Mouse (Mus musculus): ENCODE measurements around the gene Wdr4. TPM values are rescaled to one million over a fixed set of nuclear protein-coding genes. Genes with fewer than 3 reads are reported as not detected.
A peak's percentile ranks its signal among the peaks of the same experiment; 100 is the strongest.

Gene Wdr4
- polyA plus RNA-seq, 1 experiment from 2014 or later: 45.3 TPM

- Histone ChIP-seq H3K4me3 (replicated peaks) (no peak overlapping the region), H3K27ac (no peak overlapping the region), H3K9me3 (no peaks in the 10 kb centered on the region), H3K27me3 (replicated peaks) (no peaks in the 10 kb centered on the region), H3K9ac (no peak overlapping the region), H3K4me2 (replicated peaks) (no peak overlapping the region), H3K36me3 (peaks cover 63% of the 10 kb centered on the region), H3K4me1 (replicated peaks) (no peaks in the 10 kb centered on the region)
- ATAC-seq: no peak
- WGBS: 82% methylated on average over 5 of the region's 5 CpGs
These were observed 14.8 kb downstream of the Wdr4 start for GRCm38 (mm10) chr17:31505013-31505412.

- 80% methylated on average over 2 of the region's 2 CpGs for WGBS
- Histone ChIP-seq H3K9me3 (no peaks in the 10 kb centered on the region), H3K4me2 (replicated peaks) (no peak overlapping the region), H3K4me1 (replicated peaks) (no peaks in the 10 kb centered on the region), H3K9ac (no peak overlapping the region), H3K4me3 (replicated peaks) (no peak overlapping the region), H3K27me3 (replicated peaks) (no peaks in the 10 kb centered on the region), H3K36me3 (peaks cover 59% of the 10 kb centered on the region), H3K27ac (no peak overlapping the region)
- no peak for ATAC-seq
These were observed 15.8 kb downstream of the Wdr4 start for GRCm38 (mm10) chr17:31503936-31504335.

- no peaks in the 10 kb centered on the region for H3K4me1 ChIP-seq (replicated peaks)
- H3K36me3 ChIP-seq: peaks cover 61% of the 10 kb centered on the region
- no peak overlapping the region for H3K4me3 ChIP-seq (replicated peaks)
- no peaks in the 10 kb centered on the region for H3K27me3 ChIP-seq (replicated peaks)
- no peak overlapping the region for H3K27ac ChIP-seq
- H3K9ac ChIP-seq: no peak overlapping the region
- 92% methylated on average over 12 of the region's 12 CpGs for WGBS
- no peak for ATAC-seq
- H3K4me2 ChIP-seq (replicated peaks): no peak overlapping the region
- H3K9me3 ChIP-seq: no peaks in the 10 kb centered on the region
These were observed 16.4 kb downstream of the Wdr4 start for GRCm38 (mm10) chr17:31503337-31503736.

GRCm38 (mm10) chr17:31502261-31502927 lies 17.4 kb downstream of the Wdr4 start:
- H3K9me3 ChIP-seq: no peaks in the 10 kb centered on the region
- no peak overlapping the region for H3K4me3 ChIP-seq (replicated peaks)
- no peak overlapping the region for H3K27ac ChIP-seq
- H3K4me1 ChIP-seq (replicated peaks): no peaks in the 10 kb centered on the region
- WGBS: 86% methylated on average over 12 of the region's 12 CpGs
- peaks cover 64% of the 10 kb centered on the region for H3K36me3 ChIP-seq
- no peak overlapping the region for H3K4me2 ChIP-seq (replicated peaks)
- no peak for ATAC-seq
- H3K9ac ChIP-seq: no peak overlapping the region
- no peaks in the 10 kb centered on the region for H3K27me3 ChIP-seq (replicated peaks)

GRCm38 (mm10) chr17:31500908-31501307 lies 18.9 kb downstream of the Wdr4 start:
- Histone ChIP-seq H3K4me3 (replicated peaks) (no peak overlapping the region), H3K27me3 (replicated peaks) (no peaks in the 10 kb centered on the region), H3K4me1 (replicated peaks) (no peaks in the 10 kb centered on the region), H3K9me3 (no peaks in the 10 kb centered on the region), H3K4me2 (replicated peaks) (no peak overlapping the region), H3K36me3 (peaks cover 66% of the 10 kb centered on the region), H3K9ac (no peak overlapping the region), H3K27ac (no peak overlapping the region)
- WGBS: 85% methylated on average over 3 of the region's 3 CpGs
- ATAC-seq: no peak

GRCm38 (mm10) chr17:31500416-31500815 lies 19.4 kb downstream of the Wdr4 start:
- H3K4me1 ChIP-seq (replicated peaks): no peaks in the 10 kb centered on the region
- H3K4me3 ChIP-seq (replicated peaks): no peak overlapping the region
- ATAC-seq: no peak
- H3K9me3 ChIP-seq: no peaks in the 10 kb centered on the region
- no peak overlapping the region for H3K27ac ChIP-seq
- no peaks in the 10 kb centered on the region for H3K27me3 ChIP-seq (replicated peaks)
- H3K4me2 ChIP-seq (replicated peaks): no peak overlapping the region
- WGBS: 92% methylated on average over 8 of the region's 8 CpGs
- H3K36me3 ChIP-seq: peaks cover 63% of the 10 kb centered on the region
- H3K9ac ChIP-seq: no peak overlapping the region

GRCm38 (mm10) chr17:31499725-31500124 lies 20.1 kb downstream of the Wdr4 start:
- H3K4me1 ChIP-seq (replicated peaks): no peaks in the 10 kb centered on the region
- H3K9me3 ChIP-seq: no peaks in the 10 kb centered on the region
- H3K27ac ChIP-seq: no peak overlapping the region
- no peak overlapping the region for H3K9ac ChIP-seq
- H3K4me2 ChIP-seq (replicated peaks): no peak overlapping the region
- no peak overlapping the region for H3K4me3 ChIP-seq (replicated peaks)
- no peak for ATAC-seq
- WGBS: 93% methylated on average over 12 of the region's 12 CpGs
- H3K27me3 ChIP-seq (replicated peaks): no peaks in the 10 kb centered on the region
- peaks cover 63% of the 10 kb centered on the region for H3K36me3 ChIP-seq

GRCm38 (mm10) chr17:31497726-31498125 lies 22.1 kb downstream of the Wdr4 start:
- 82% methylated on average over 6 of the region's 6 CpGs for WGBS
- Histone ChIP-seq H3K9ac (no peak overlapping the region), H3K4me3 (replicated peaks) (no peak overlapping the region), H3K9me3 (no peaks in the 10 kb centered on the region), H3K36me3 (peaks cover 50% of the 10 kb centered on the region), H3K4me1 (replicated peaks) (no peaks in the 10 kb centered on the region), H3K27me3 (replicated peaks) (no peaks in the 10 kb centered on the region), H3K4me2 (replicated peaks) (no peak overlapping the region), H3K27ac (no peak overlapping the region)
- no peak for ATAC-seq

GRCm38 (mm10) chr17:31494989-31495388 lies 24.8 kb downstream of the Wdr4 start:
- Histone ChIP-seq H3K27me3 (replicated peaks) (no peaks in the 10 kb centered on the region), H3K9me3 (no peaks in the 10 kb centered on the region), H3K27ac (no peak overlapping the region), H3K4me2 (replicated peaks) (no peak overlapping the region), H3K4me3 (replicated peaks) (no peak overlapping the region), H3K36me3 (peaks cover 32% of the 10 kb centered on the region), H3K9ac (no peak overlapping the region), H3K4me1 (replicated peaks) (no peaks in the 10 kb centered on the region)
- WGBS: 84% methylated on average over 1 of the region's 1 CpGs
- no peak for ATAC-seq

- Histone ChIP-seq H3K27ac (no peak overlapping the region), H3K27me3 (replicated peaks) (no peaks in the 10 kb centered on the region), H3K4me3 (replicated peaks) (no peak overlapping the region), H3K4me1 (replicated peaks) (peaks cover 3% of the 10 kb centered on the region; the same call in 1 of the 2 replicates), H3K9ac (no peak overlapping the region), H3K4me2 (replicated peaks) (no peak overlapping the region), H3K36me3 (peaks cover 11% of the 10 kb centered on the region), H3K9me3 (no peaks in the 10 kb centered on the region)
- peak; percentile 57 for ATAC-seq
- 0% methylated on average over 2 of the region's 2 CpGs for WGBS
These were observed 27.4 kb downstream of the Wdr4 start for GRCm38 (mm10) chr17:31492416-31492815.

- Histone ChIP-seq H3K9me3 (no peaks in the 10 kb centered on the region), H3K27ac (no peak overlapping the region), H3K4me3 (replicated peaks) (no peak overlapping the region), H3K36me3 (peaks cover 3% of the 10 kb centered on the region; the same call in 1 of the 2 replicates), H3K27me3 (replicated peaks) (no peaks in the 10 kb centered on the region), H3K4me1 (replicated peaks) (peaks cover 8% of the 10 kb centered on the region; the same call in 1 of the 2 replicates), H3K9ac (no peak overlapping the region), H3K4me2 (replicated peaks) (no peak overlapping the region)
- ATAC-seq: no peak
These were observed 28.4 kb downstream of the Wdr4 start for GRCm38 (mm10) chr17:31491355-31491754.

GRCm38 (mm10) chr17:31487433-31488060 lies 32.2 kb downstream of the Wdr4 start:
- Histone ChIP-seq H3K36me3 (no peaks in the 10 kb centered on the region), H3K27me3 (replicated peaks) (no peaks in the 10 kb centered on the region), H3K27ac (no peak overlapping the region), H3K4me3 (replicated peaks) (no peak overlapping the region), H3K9me3 (no peaks in the 10 kb centered on the region), H3K4me1 (replicated peaks) (peaks cover 10% of the 10 kb centered on the region; the same call in 1 of the 2 replicates), H3K4me2 (replicated peaks) (no peak overlapping the region), H3K9ac (0 out of 2 replicates have a peak overlapping the region, but pooled peaks have one; percentile 5)
- ATAC-seq: peak; percentile 70
- 29% methylated on average over 6 of the region's 6 CpGs for WGBS

Data from intestine, embryonic 15.5 days (tissue).